Comparison of ENCODE assay signal across 8 mouse cellular contexts in genomic region chr9:72408131-72408586, GRCm38 (mm10). TPM values are rescaled to one million over a fixed set of nuclear protein-coding genes. Genes with fewer than 3 reads are reported as not detected.
DNase-seq lines count a peak whose midpoint lies in the region; ATAC-seq and TF ChIP-seq lines count a peak whose summit lies in the region.

No protein-coding gene starts in this region.

- peak overlapping the region; percentile 55 for H3K27ac ChIP-seq in hindbrain, embryonic 13.5 days

- peak; percentile 89 for ATAC-seq in Patski
- peak; percentile 82 for ATAC-seq in hindbrain, embryonic 13.5 days (ENCODE audit: low FRiP score)

- H3K27me3 ChIP-seq in Patski, result no peaks in the 10 kb centered on the region
- 0 out of 2 replicates have a peak, but pooled peaks cover 4% of the 10 kb centered on the region for H3K27me3 ChIP-seq in hindbrain, embryonic 13.5 days

- TF ChIP-seq CTCF in Patski (IDR thresholded peaks at IDR 0.05), result peak; percentile 95

- peak; percentile 27 for DNase-seq in Patski (ENCODE audit: low read depth, low spot score)
- DNase-seq in cerebellum, postnatal 10 days, result peak; percentile 94 to 95
- DNase-seq in frontal cortex, postnatal 14 days (ENCODE audit: low spot score in 2 of 2), result peak; percentile 37 to 76
- peak; percentile 76 to 82 for DNase-seq in layer of hippocampus, postnatal 14 days (ENCODE audit: low spot score in 2 of 2)
- peak; percentile 87 for DNase-seq in lung, postnatal 14 days
- DNase-seq in ovary, postnatal 36 days (ENCODE audit: low spot score), result peak; percentile 73
- peak; percentile 95 for DNase-seq in thymus, postnatal 14 days

- H3K9ac ChIP-seq in hindbrain, embryonic 13.5 days, result peak overlapping the region; percentile 39; the same call in 1 of the 2 replicates

- no peaks in the 10 kb centered on the region for H3K36me3 ChIP-seq in hindbrain, embryonic 13.5 days

- CTCF ChIA-PET in Patski (lab: Charles Lee), result interaction anchor here (0.7 to 3.4 kb wide), 19 partner anchors 8 to 784 kb away, joined by 3 to 15 read pairs (median 3); no protein-coding TSS in a partner anchor

- in situ Hi-C loops in Patski (cut with MboI; ENCODE audit: low pct_unique_long_range_greater_than_20kb), result loop anchor here (5.0 kb wide), 2 partner anchors 146 to 576 kb away; no protein-coding TSS in a partner anchor

- POLR2A ChIA-PET in Patski (lab: Charles Lee), result interaction anchor here (0.6 kb wide), 2 partner anchors 323 to 554 kb away, joined by 3 to 4 read pairs; no protein-coding TSS in a partner anchor

- WGBS in hindbrain, embryonic 13.5 days, result 13% methylated on average over 12 of the region's 12 CpGs

- H3K9me3 ChIP-seq in hindbrain, embryonic 13.5 days, result no peaks in the 10 kb centered on the region

- peak overlapping the region; percentile 19 for H3K4me3 ChIP-seq in hindbrain, embryonic 13.5 days

- H3K4me2 ChIP-seq in hindbrain, embryonic 13.5 days, result peak overlapping the region; percentile 49

- peaks cover 22% of the 10 kb centered on the region for H3K4me1 ChIP-seq in hindbrain, embryonic 13.5 days (replicated peaks)

RNA-seq across cellular contexts. Expression of gene Mns1, which starts 29.7 kb away (rescaled TPM):
- 5.5 TPM for polyA plus RNA-seq in Patski (2021)
- 10.3 and 12.1 TPM in 2 replicates for polyA plus RNA-seq in hindbrain, embryonic 13.5 days (2015; fragmentation: Nextera tagmentation; extraction: Ambion mirVana)
- total RNA-seq in layer of hippocampus, postnatal 14 days (2021), result 1 to 10 TPM; 1.3 to 3.0 TPM

Comparison
In these comparisons a context has a peak if more than half of its experiments do, and no peak if none do; other contexts are left out.
1. Peak in every context shown above with its lines: DNase-seq, ATAC-seq, H3K4me3 ChIP-seq and H3K27ac ChIP-seq.
2. DNase-seq: peak in every context shown above with its lines; median percentile 95 in thymus, postnatal 14 days; 94 in cerebellum, postnatal 10 days; 87 in lung, postnatal 14 days; 79 in layer of hippocampus, postnatal 14 days; 73 in ovary, postnatal 36 days; 56 in frontal cortex, postnatal 14 days; 27 in Patski.